Mouse (Mus musculus) mesoderm, embryonic 11.5 days (tissue): ENCODE measurements around the gene Dclk1.

Experiments used
- DNase-seq: peaks from one replicate; pipeline ENCODE4 v3.0.0-alpha.2; 2012; ENCODE audit warnings: low read depth, low spot score

The Dclk1 gene

GRCm38 (mm10) chr3:55397752-55398693 is 155.9 kb downstream of the Dclk1 start:
- no peak for DNase-seq

DNA sequence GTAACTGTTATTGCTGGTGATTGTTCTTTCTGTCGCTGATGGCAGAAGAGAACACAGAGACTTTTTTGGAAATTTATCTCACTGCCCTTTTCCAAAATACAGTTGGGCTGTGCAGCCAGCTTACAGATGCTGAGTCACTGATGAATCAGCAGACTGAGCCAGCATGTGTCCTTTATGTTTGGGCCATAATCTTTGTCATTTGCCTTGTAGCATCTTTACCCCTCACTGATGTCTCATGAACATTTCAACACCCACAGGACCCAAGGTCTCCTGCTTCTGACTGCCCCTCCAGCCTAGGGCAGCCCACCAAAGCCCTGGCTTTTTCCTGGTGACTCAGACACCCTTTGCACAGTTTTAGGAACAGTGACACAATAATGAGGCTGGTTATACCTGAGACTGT is 159.1 kb downstream of the Dclk1 start:
- no peak for DNase-seq

GRCm38 (mm10) chr3:55404751-55405150 is 162.6 kb downstream of the Dclk1 start:
- DNase-seq, result no peak

GRCm38 (mm10) chr3:55406616-55407015 is 164.5 kb downstream of the Dclk1 start:
- DNase-seq, result no peak

GRCm38 (mm10) chr3:55411547-55411946 is 169.4 kb downstream of the Dclk1 start:
- DNase-seq, result no peak

GRCm38 (mm10) chr3:55415527-55415950 is 173.4 kb downstream of the Dclk1 start:
- DNase-seq, result peak; percentile 24

DNA sequence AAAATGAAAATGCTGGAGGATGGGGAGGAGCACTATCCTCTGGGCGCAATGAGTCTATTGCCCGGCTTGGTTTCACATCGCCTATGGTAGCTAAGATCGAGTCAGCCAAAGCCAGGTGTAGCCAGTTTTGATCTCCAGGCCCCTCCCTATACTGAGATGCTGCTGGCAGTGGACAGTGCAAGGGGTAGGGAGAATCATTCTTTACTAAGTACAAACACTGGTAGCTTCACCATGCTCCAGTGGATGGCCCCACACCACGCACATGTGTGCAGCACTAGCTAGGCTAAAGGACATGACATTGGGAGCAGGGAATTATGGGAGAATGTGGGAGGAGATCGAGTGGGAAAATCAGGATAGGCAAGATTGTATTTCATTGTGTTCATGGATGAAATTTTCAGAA is 176.7 kb downstream of the Dclk1 start:
- DNase-seq, result no peak

DNA sequence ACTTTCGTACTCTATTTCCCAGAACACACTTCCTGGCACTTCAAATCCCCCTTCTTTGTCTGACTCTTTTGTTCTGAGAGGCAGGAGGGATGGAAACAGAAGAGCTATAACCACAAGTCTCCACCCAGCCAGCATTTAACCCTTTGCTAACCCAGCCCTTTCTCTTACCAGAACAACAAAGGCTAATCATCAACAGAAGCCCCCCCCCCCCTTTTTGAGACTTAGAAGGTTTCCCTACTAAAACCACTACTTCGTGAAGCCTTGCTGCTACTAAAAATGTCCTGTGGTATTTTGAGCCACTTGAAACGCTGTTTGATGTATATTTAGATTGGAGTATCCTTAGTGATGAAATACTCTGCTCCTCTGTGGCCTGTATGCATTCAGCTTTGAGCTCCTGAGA is 177.2 kb downstream of the Dclk1 start:
- DNase-seq, result peak; percentile 30

DNA sequence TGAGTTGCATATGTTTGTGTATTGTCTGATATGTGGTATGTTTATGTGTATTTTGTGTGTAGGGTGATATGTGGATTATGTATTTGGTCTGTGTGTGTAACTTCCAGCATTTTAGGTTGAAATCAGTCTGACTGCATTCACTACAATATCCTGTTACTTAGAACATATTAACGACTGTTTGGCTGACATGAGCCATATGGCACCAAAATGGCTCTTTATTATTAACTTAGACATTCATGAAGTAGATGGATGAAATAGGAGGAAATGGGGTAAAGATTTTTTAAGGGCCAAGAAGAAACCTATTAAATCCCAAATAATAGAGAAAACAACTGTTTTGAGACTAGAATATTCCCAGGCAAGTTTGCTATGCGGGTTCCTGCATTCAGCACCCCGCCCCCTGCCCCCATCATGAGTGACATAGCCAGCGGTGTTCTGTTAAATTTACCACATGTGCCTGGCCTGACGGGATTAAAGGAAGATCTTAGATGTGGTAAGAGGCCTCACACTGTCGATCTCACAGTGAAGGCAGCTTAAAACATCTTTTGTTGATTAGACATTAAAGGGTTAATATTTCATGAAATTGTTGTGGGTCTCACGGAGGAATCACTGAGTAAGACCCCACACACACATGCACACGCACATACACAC is 178.4 kb downstream of the Dclk1 start:
- DNase-seq, result no peak

DNA sequence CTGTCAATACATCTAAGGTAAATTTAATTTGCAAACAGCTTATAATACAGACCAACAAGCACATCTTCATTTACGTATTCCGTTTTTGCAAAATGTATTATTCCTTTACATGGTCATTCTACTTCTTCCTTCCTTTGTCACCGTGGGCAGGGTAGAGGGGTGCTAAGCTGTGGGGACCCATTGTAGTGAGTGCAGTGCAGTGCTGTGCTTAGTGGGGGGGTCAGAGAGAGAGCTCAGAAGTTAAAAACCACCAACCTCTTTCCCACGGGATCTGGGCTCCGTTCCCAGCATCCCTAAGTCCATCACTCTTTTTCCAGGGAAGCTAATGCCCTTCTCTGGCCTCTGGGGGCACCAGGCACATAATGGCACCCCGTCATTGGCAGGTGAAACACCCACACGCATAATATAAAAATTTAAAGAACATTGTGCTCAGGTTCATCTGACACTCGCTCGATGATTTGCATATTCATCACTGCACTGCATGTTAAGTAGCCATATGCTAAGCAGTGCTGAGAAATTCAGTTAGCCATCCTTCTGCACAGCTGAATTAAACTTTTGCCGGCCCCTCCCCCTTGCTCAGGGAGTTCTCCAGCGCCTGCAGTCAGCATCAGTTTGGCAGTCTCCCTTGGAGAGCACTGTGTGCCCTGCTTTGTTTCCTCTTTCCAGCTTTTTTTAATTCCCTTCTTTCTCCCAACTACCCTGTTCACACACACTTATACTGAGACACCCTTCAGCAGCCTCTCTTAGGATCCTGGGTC is 181.7 kb downstream of the Dclk1 start:
- DNase-seq, result peak; percentile 20

- no peak for DNase-seq
Measured at GRCm38 (mm10) chr3:55430022-55430549, 187.9 kb downstream of the Dclk1 start.

GRCm38 (mm10) chr3:55431223-55431622 is 189.1 kb downstream of the Dclk1 start:
- DNase-seq, result no peak

DNA sequence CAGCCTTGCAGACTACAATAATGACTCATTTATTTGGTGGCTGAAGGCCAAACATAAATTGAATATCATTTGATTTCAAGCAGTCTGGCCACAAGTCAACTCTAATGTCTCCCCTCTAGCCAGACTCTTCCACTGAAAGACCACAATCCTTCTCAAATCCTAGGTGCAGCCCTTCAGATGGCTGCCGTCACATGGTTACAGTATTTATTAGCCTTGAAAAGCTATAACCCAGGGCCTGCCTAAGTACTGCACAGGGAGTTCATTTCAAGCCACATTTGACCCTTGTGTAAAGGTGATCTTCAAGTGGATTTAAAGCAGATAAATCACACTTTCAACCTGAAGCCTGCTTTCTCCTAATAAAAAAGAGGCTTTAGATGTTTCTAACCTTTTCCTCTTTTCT is 192.1 kb downstream of the Dclk1 start:
- DNase-seq, result peak; percentile 56

DNA sequence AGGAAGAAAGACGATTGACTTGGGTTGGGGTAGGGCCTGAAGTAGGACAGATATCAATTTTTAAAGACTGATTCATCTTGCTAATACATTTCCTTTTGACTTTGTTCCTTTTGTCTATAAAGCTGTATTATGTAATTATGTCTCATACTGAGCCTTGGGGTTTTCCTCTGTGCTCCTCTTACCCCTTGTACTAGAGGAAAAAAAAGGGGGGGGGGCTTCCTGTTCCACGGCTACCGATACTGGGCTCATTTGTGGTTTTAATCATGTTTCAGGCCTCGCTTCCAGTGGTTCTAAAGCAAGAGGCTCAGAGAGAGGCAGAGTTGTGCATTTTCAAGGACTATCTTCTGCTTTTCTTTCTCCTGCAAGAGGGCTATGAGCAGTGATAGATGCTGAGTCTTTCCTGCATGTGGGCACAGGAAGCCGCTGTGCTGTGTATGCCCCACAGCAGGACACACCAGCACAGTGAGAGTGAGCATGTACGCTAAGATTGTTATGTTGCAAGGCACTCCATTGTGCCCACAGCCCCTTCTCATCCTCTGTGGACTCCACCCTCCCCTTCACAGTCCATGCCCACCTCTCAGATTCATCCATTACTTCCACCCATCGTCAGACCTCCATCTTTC is 196.8 kb downstream of the Dclk1 start:
- no peak for DNase-seq

DNA sequence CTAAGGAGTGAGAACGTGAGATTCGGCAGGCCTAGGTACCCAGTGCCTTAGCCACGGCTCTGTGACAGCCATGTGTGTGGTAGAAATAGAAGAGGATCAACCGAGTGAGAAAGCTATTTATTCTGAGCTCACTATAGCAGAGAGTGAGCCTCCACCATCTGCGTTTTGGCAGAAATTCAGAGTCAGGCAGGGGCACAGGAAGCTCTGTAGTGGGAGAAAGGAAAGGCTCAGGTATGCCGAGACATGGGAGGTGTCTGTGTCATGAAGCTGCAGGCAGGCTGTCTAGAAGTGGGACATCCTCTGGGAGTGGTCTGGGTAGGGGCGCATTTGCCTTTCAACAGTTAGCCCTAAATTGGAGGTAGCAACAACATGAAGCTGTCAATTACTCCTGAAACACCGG is 198.2 kb downstream of the Dclk1 start:
- DNase-seq, result no peak

DNA sequence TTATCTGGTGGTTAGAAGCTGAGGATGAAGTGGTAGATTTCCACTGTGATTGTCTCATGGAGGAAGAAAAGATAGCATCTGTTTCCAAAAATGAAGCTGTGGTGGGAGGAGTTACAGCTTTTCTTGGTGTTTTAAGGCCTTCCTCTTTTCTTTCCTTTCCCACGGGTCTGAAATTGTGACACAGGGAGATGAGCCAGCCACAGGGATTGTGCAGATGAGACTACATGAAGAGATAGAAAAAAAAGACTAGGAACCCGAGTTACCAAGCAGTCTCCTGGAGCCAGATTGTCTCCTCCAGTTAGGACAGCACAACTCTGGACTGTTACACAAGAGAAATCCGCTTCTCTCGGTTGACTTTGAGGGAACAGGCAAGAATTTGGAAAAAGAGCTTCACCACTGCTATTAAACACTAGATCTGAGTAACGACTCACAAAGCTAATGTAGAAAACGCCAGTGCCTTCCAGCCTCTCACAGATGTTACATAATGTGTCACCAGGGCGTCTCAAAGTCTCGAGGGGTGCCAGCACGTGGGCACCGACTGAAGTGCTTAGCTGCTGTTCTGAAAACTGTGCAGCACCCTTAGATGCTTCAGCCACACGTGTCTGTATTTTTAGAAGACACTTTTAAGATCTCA is 200.0 kb downstream of the Dclk1 start:
- no peak for DNase-seq

DNA sequence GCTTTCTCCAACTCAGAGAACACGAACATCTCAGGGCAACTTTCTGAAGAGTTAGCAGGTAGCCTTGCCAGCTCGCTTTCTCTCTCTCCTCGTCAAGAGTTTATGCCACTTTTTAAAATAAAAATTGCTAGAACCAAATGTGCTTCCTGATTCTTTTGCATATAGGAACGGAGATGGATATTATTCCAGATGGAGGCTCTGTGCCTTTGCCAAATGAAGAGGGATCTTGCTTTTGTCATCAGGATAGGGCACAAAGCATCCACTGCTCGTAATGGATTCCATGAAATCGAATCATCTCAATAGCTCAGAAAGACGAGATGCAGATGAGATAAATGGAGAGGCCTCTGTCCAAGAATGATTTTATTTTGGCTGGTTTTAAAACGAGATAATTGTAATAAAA is 201.1 kb downstream of the Dclk1 start:
- no peak for DNase-seq

- DNase-seq, result no peak
Measured at GRCm38 (mm10) chr3:55443725-55444124, 201.6 kb downstream of the Dclk1 start.

- no peak for DNase-seq
Measured at GRCm38 (mm10) chr3:55446681-55447080, 204.5 kb downstream of the Dclk1 start.

DNA sequence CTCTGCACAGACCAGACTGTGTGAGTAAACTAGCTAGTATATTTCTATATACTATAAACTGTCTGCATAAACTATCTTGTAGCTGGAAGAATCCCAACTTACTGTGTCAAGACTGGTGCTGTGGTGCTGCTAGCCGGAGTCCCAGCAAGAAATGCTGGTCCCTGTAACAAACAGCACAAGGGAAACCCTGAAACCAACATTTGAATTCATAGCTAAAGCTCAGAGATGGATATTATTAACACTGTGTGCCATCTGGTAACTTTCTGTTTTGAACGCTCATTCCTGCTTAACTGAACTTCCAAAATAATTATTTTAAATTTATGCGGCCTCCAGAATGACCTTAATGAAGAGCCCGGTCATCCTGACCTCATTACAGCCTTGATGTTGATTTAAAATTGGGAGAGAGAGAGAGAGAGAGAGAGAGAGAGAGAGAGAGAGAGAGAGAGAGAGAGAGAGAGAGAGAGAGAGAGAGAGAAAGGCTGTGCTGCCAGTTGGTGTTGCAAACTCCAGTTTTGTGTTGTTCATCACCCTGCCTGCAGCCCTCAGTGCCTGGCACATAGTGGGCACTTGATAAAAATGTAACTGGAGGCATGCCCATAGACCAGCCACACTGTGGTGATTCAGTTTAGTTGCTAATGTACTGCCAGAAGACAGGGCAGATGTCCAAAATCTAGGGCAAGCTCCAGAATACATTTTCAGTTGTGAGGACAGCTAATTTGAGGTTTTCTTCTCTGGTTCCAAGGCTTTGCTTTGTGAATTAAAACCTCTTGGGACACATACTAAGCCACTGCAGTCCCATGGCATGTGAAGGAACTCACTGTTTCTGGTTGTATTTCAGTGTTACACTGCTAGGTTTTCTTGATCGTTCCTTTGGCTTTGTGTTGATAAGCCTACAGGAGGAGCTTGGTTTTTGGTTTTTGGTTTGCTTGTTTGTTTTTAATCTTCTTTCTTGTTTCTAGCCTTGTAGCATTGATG is 205.6 kb downstream of the Dclk1 start:
- DNase-seq, result no peak
